In the genomic region with DNA sequence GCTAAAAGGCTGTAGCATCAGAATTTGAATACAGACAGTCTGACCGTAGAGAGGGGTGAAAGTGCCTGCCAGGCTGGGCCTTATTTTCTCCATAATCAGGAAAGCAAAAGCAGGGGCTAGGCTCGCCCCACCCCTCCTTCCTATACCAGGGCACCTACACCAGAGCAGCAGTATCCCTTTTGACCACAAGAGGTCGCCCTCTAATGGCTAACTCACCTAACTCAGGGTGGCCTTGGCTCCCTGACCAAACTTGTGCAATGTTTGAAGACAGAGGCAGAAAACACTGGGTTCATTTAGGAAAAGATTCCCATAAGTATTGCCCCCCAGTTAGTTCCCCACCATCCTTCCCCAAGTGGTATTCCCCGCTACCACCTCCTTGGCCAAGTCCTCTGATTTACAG, we compare ENCODE assay signal across 8 mouse cellular contexts. TPM values are rescaled to one million over a fixed set of nuclear protein-coding genes. Genes with fewer than 3 reads are reported as not detected.
DNase-seq lines count a peak whose midpoint lies in the region; ATAC-seq and TF ChIP-seq lines count a peak whose summit lies in the region.

No protein-coding gene starts in this region.

- H3K27me3 ChIP-seq in liver, postnatal 0 days (ENCODE audit: insufficient read depth, low read length): no peaks in the 10 kb centered on the region
- no peaks in the 10 kb centered on the region for H3K27me3 ChIP-seq in neural tube, embryonic 14.5 days (ENCODE audit: control insufficient read depth, insufficient read depth, low read length)

- peak; percentile 92 for DNase-seq in 3T3-L1 (ENCODE audit: low read depth, low spot score)
- peak; percentile 93 for DNase-seq in embryo, embryonic 10 days (ENCODE audit: low spot score)
- DNase-seq in gastrocnemius, postnatal 4 days (ENCODE audit: low spot score in 2 of 2): peak; percentile 72 to 88
- peak; percentile 77 to 94 for DNase-seq in kidney, postnatal 25 days
- DNase-seq in liver, postnatal 0 days: peak; percentile 89
- peak; percentile 68 for DNase-seq in testis, postnatal 14 days (ENCODE audit: low spot score)

- H3K9ac ChIP-seq in liver, postnatal 0 days (replicated peaks): no peak overlapping the region
- no peak overlapping the region for H3K9ac ChIP-seq in neural tube, embryonic 14.5 days (replicated peaks; ENCODE audit: low read depth, low read length)

- WGBS in liver, postnatal 0 days (ENCODE audit: insufficient replicate concordance): 21% methylated on average over 4 of the region's 4 CpGs
- WGBS in neural tube, embryonic 14.5 days: 10% methylated on average over 4 of the region's 4 CpGs

- no peak overlapping the region for H3K4me3 ChIP-seq in liver, postnatal 0 days (ENCODE audit: low read depth, low read length)
- H3K4me3 ChIP-seq in neural tube, embryonic 14.5 days (ENCODE audit: low read depth, low read length): no peak overlapping the region

- no peak for TF ChIP-seq EP300 in liver, postnatal 0 days (IDR thresholded peaks at IDR 0.05; ENCODE audit: low read depth)

- no peaks in the 10 kb centered on the region for H3K9me3 ChIP-seq in liver, postnatal 0 days (ENCODE audit: low read length)
- H3K9me3 ChIP-seq in neural tube, embryonic 14.5 days (ENCODE audit: control insufficient read depth, low read length): no peaks in the 10 kb centered on the region

- H3K4me1 ChIP-seq in liver, postnatal 0 days (ENCODE audit: insufficient read depth): peaks cover 2% of the 10 kb centered on the region
- no peaks in the 10 kb centered on the region for H3K4me1 ChIP-seq in neural tube, embryonic 14.5 days (ENCODE audit: control insufficient read depth, insufficient read depth, low read length)

- TF ChIP-seq CTCF in liver, postnatal 0 days (IDR thresholded peaks at IDR 0.05; ENCODE audit: low read depth): peak; percentile 96

- peak; percentile 65 for ATAC-seq in activated CD4-positive, CD25-positive, alpha-beta regulatory T cell, adult 4 months
- ATAC-seq in liver, postnatal 0 days: peak; percentile 82
- ATAC-seq in neural tube, embryonic 14.5 days (ENCODE audit: low read depth): peak; percentile 60; the same call in 1 of the 2 replicates

- H3K36me3 ChIP-seq in liver, postnatal 0 days (replicated peaks; ENCODE audit: insufficient read depth, low read length): no peaks in the 10 kb centered on the region
- peaks cover 8% of the 10 kb centered on the region for H3K36me3 ChIP-seq in neural tube, embryonic 14.5 days (ENCODE audit: control insufficient read depth, insufficient read depth, low read length)

- H3K27ac ChIP-seq in liver, postnatal 0 days (ENCODE audit: low read depth): no peak overlapping the region
- no peak overlapping the region for H3K27ac ChIP-seq in neural tube, embryonic 14.5 days (ENCODE audit: low read depth, low read length)

- no peak overlapping the region for H3K4me2 ChIP-seq in liver, postnatal 0 days (ENCODE audit: low read depth, low read length)
- H3K4me2 ChIP-seq in neural tube, embryonic 14.5 days (ENCODE audit: low read depth, low read length): no peak overlapping the region

RNA-seq across cellular contexts. Expression of a gene that starts 8.3 kb away (rescaled TPM):
- polyA plus RNA-seq in activated CD4-positive, CD25-positive, alpha-beta regulatory T cell, adult 4 months (2017; shearing (Covaris generic)): under 1 TPM; 0.73 to 0.83 TPM
- under 1 TPM; 0.47 to 0.49 TPM for total RNA-seq in gastrocnemius, postnatal 4 days (2021)
- polyA plus RNA-seq in liver, postnatal 0 days (2015; fragmentation: Nextera tagmentation; extraction: Ambion mirVana): 0.39 and 0.61 TPM in 2 replicates
- 22.1 and 28.3 TPM in 2 replicates for polyA plus RNA-seq in neural tube, embryonic 14.5 days (2014; fragmentation: Nextera tagmentation; extraction: Ambion mirVana)

RNA-seq across cellular contexts. Expression of a gene that starts 32.2 kb away (rescaled TPM):
- 10 to 100 TPM; 59.2 to 69.7 TPM for polyA plus RNA-seq in activated CD4-positive, CD25-positive, alpha-beta regulatory T cell, adult 4 months (2017; shearing (Covaris generic))
- total RNA-seq in gastrocnemius, postnatal 4 days (2021): 100 to 1,000 TPM; 248 to 258 TPM
- polyA plus RNA-seq in liver, postnatal 0 days (2015; fragmentation: Nextera tagmentation; extraction: Ambion mirVana): 68.3 and 76.4 TPM in 2 replicates
- polyA plus RNA-seq in neural tube, embryonic 14.5 days (2014; fragmentation: Nextera tagmentation; extraction: Ambion mirVana): 103 and 121 TPM in 2 replicates

RNA-seq across cellular contexts. Expression of a gene that starts 32.2 kb away (rescaled TPM):
- polyA plus RNA-seq in activated CD4-positive, CD25-positive, alpha-beta regulatory T cell, adult 4 months (2017; shearing (Covaris generic)): 1 to 10 TPM; 1.4 to 2.7 TPM
- 1 to 10 TPM; 3.2 to 4.7 TPM for total RNA-seq in gastrocnemius, postnatal 4 days (2021)
- polyA plus RNA-seq in liver, postnatal 0 days (2015; fragmentation: Nextera tagmentation; extraction: Ambion mirVana): 2.3 and 2.8 TPM in 2 replicates
- polyA plus RNA-seq in neural tube, embryonic 14.5 days (2014; fragmentation: Nextera tagmentation; extraction: Ambion mirVana): 1.0 and 1.9 TPM in 2 replicates

RNA-seq across cellular contexts. Expression of a gene that starts 34.8 kb away (rescaled TPM):
- not detected for polyA plus RNA-seq in activated CD4-positive, CD25-positive, alpha-beta regulatory T cell, adult 4 months (2017; shearing (Covaris generic))
- total RNA-seq in gastrocnemius, postnatal 4 days (2021): 1 to 10 TPM; 5.6 to 6.4 TPM
- 0.36 and 0.45 TPM in 2 replicates for polyA plus RNA-seq in liver, postnatal 0 days (2015; fragmentation: Nextera tagmentation; extraction: Ambion mirVana)
- 7.9 and 8.9 TPM in 2 replicates for polyA plus RNA-seq in neural tube, embryonic 14.5 days (2014; fragmentation: Nextera tagmentation; extraction: Ambion mirVana)

Comparison
In these comparisons a context has a peak if more than half of its experiments do, and no peak if none do; other contexts are left out.
1. RNA of a gene that starts 8.3 kb away (polyA plus RNA-seq): 22.1 to 28.3 TPM in neural tube, embryonic 14.5 days; 0.73 to 0.83 TPM in activated CD4-positive, CD25-positive, alpha-beta regulatory T cell, adult 4 months and 0.39 to 0.61 TPM in liver, postnatal 0 days; every median in the first group is over 10 times any median in the second.
2. Peak in every context shown above with its lines, with median percentiles within 50 percentile points of each other: DNase-seq and ATAC-seq.